Mouse (Mus musculus) frontal cortex, postnatal 10 days (tissue): ENCODE results near the gene Nap1l3.

Experiments used
- DNase-seq, 2 experiments: peaks; one replicate each; pipeline ENCODE4 v3.0.0; 2022; ENCODE audit warnings: low spot score in 2 of 2, mixed read lengths in 1 of 2

Gene Nap1l3

DNA sequence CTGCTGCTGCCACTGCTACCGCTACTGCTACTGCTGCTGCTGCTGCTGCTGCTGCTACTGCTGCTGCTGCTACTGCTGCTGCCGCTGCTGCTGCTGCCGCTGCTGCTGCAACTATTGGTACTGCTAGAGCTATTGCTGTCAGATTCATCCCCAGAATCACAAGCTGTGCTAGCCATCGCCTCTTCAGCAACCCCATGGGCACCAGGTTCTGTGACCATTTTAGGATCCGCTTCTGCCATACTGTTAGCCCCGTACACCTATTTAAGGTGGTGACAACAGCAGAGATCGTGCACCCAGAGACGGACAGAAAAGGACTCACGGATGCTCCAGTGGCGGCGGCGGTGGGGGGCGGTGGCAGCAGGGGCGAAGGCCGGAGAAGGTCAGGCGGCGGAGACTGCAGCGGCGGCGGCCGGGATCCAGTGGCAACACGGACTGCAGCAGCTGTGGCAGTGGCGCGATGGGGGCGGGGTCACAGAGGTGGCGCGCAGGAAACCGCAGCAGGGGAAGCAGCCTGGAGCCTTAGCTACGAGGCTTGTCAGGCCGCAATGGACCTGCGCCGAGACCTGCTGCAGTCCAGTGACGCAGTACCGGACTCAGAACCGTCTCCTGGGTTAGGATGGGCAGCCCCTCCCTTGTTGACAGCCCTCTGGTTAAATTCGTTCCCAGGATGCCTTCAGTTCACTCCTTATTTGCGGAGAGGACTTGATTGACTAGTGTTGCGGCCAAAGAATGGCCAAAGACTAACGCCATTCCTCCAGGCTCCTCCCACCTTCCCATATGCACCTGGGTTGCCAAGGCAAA is at the start of gene Nap1l3:
TSS of gene Nap1l3 (minus strand) at position 621 of the 801 bp plus-strand sequence.
- DNase-seq, result peak; percentile 68 to 69

DNA sequence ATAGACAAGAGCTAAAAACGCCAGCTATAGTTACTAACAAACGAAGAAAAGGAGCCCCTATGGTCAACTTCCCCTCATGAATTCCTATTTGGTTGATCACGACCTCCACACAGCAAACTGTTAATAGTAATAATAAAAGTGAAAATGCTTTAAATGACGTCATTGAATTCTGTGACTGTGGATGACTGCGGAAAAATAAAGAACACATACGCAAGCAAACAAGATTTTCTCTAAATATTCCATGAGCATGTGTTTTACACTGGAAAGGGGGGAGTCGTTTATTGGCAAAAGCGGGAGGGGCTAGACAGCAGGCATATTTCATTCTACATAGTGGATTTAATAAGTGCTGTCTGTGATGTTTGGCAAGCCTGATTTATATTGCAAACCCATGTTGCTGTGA is 451 bp upstream of the Nap1l3 start:
- DNase-seq, result no peak
